Mouse (Mus musculus): ENCODE measurements around the gene Siva1. TPM values are rescaled to one million over a fixed set of nuclear protein-coding genes. Genes with fewer than 3 reads are reported as not detected.

Siva1 gene
- total RNA-seq, 2 experiments from 2014 or later = 39.9 to 43.2 TPM

GRCm38 (mm10) chr12:112625700-112626099, 18.8 kb upstream of the Siva1 start:
- DNase-seq = no peak

- DNase-seq = no peak
Observed at GRCm38 (mm10) chr12:112626455-112626854, 18.0 kb upstream of the Siva1 start.

- no peak for DNase-seq
Observed at GRCm38 (mm10) chr12:112627097-112627881, 17.2 kb upstream of the Siva1 start.

GRCm38 (mm10) chr12:112628197-112628596, 16.3 kb upstream of the Siva1 start:
- no peak for DNase-seq

GRCm38 (mm10) chr12:112628928-112629721, 15.4 kb upstream of the Siva1 start:
- peak; percentile 69 for DNase-seq

GRCm38 (mm10) chr12:112630029-112630428, 14.4 kb upstream of the Siva1 start:
- no peak for DNase-seq

- DNase-seq = no peak
Observed at GRCm38 (mm10) chr12:112630796-112631195, 13.7 kb upstream of the Siva1 start.

- DNase-seq = no peak
Observed at GRCm38 (mm10) chr12:112631472-112631871, 13.0 kb upstream of the Siva1 start.

- DNase-seq = no peak
Observed at GRCm38 (mm10) chr12:112632084-112632777, 12.2 kb upstream of the Siva1 start.

GRCm38 (mm10) chr12:112632907-112633306, 11.6 kb upstream of the Siva1 start:
- DNase-seq = no peak

GRCm38 (mm10) chr12:112633686-112634085, 10.8 kb upstream of the Siva1 start:
- DNase-seq = no peak

GRCm38 (mm10) chr12:112639526-112639925, 5.0 kb upstream of the Siva1 start:
- no peak for DNase-seq

- no peak for DNase-seq
Observed at GRCm38 (mm10) chr12:112643126-112643525, 1.4 kb upstream of the Siva1 start.

- peak; percentile 55 for DNase-seq
Observed at GRCm38 (mm10) chr12:112644855-112645506, 502 bp downstream of the Siva1 start.

GRCm38 (mm10) chr12:112646139-112646538, 1.7 kb downstream of the Siva1 start:
- no peak for DNase-seq

GRCm38 (mm10) chr12:112648081-112648480, 3.6 kb downstream of the Siva1 start:
- DNase-seq = no peak

- no peak for DNase-seq
Observed at GRCm38 (mm10) chr12:112651778-112652439, 7.4 kb downstream of the Siva1 start.

- DNase-seq = peak; percentile 94
Observed at GRCm38 (mm10) chr12:112653157-112653824, 8.8 kb downstream of the Siva1 start.

- no peak for DNase-seq
Observed at GRCm38 (mm10) chr12:112654076-112654475, 9.6 kb downstream of the Siva1 start.

- peak; percentile 51 for DNase-seq
Observed at GRCm38 (mm10) chr12:112658619-112659018, 14.1 kb downstream of the Siva1 start.

GRCm38 (mm10) chr12:112659109-112659508, 14.6 kb downstream of the Siva1 start:
- DNase-seq = peak; percentile 88

Data from heart, postnatal 4 days (tissue).